Mouse (Mus musculus) embryo, embryonic 11 days (tissue): ENCODE measurements at regions not wholly inside any gene's neighbourhood (a gene's known extent, or its start where the extent isn't known, plus 50 kb on each side); places are given as distances from the start of the nearest gene placed in this dataset.

Experiments used
- DNase-seq: peaks from one replicate; pipeline ENCODE4 v3.0.0-alpha.2; 2015

DNA sequence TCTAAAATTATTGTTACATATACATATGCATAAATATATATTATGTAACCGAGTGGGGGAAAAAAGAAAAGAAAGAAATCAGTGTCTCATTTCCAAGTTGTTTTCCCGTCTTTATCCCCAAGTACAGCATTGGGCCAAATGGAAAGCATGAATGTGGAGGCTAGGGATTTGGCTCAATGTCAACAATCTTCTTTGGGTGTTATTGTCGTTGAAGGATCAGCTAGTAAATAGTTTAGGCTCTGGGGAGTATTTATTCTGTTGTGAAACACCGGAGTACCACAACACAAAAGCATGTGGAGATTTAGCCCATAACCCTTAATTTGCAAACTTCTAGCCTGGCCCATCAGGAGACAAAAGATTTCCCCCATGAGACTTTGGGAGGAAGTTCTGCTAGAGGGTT, 105.8 kb upstream of the Maf start:
- no peak for DNase-seq

DNA sequence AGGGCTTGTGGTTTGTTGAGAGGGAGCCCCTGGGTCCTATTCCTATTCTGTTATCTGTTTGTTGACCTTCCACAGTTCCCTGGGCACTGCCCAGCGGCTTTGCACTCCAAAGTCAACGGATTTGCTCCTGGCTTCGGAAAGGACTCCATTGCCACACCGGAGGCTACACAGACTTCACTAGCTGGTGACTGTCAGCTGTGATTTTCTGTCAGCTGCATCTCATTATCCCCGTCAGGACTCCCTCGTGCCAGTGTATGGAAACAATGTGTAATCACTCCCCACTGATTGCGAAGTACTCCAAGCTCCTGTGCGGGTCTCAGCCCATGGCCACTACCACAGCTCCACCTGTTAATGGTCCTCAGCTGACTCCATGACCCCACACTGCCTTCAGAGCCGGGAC, 99.0 kb upstream of the Maf start:
- peak; percentile 13 for DNase-seq

DNA sequence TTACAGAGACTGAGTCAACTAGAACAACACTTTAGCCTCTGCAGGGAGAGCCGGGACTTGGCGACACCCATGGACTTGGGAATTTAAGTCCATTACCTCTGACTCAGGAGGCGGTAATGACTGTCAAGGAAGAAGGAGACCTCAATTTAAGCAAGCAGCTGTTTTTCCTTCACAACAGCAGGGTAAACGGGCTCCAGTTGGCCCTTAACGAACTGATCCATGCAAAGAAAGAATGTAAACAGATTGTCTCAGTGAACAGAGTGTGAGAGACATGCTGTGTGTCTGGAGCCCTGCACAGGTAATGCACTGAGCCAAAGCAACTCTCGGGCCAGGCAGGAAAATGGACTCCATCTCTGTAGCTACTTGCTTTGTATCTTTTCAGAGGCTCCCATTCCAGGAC, 98.5 kb upstream of the Maf start:
- DNase-seq, result no peak

DNA sequence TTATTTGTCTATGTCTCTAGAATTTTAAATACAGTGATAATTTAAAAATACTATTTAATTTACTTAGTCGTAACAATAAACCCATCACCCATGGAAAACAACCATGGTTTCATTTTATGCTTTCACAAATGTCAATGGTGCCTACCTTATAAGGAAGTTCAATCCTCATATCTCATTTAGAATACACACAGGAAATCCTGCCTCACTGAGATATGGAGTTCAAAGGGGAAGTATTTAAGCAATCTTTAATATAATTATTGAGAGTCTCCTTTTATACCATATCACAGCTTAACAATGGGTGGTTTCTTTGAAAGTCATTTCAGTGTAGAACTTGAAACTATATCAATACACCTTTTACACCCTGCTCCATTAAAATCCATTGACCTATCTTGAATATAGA, 86.0 kb upstream of the Maf start:
- DNase-seq, result no peak

DNA sequence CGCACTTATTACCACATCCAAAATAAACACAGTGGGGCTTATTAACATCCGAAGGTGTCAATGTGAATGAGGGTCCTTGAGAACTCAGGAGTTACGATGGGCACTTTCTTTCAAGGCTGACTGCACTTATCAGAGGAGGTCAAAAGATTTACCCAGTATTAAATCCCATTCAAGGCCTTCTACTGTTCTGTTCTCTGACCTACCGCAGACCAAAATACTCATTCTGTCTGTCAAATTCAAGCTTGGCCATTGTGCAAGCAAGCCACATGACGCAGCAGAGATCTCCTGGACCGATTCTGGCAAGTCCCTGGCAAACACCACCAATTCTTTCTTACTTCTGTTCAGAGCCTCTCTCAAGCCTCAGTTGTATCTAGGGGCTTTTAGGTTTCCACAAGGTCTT, 80.8 kb upstream of the Maf start:
- no peak for DNase-seq

DNA sequence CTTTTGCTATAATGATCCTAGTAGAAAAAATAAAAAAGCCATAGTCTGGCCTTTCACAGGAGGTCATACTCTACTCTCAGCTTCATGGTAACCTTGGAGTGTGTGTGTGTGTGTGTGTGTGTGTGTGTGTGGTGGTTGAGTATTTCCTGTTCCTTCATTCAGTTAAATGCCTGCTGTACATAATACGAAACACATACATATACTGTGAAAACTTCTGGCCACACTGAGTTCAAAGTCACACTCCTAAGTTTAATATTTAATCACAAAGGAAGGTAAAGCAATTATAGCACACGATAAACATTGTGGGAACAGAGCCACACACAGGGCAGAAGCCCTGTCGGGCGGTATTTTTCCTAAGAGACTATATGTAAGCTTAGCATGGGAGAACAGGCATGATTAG, 78.6 kb upstream of the Maf start:
- DNase-seq, result no peak

DNA sequence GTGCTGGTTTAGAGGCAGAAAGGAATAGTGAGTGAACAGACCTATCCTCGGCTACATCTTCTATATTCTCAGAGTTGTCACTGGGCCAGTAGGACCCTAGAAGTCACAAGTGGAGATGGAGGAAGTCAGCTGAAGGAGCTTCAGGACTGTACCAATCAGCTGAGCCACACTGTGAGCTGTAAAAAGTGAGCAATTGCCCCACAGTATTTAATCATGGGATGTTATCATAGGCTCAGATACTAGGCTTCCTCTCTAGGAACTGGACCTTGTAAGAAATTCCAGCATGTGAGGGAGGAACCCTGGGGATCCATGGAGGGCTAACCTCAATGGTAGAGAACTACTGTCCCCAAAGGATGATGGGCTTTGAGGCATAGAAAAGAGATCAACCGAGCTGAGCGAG, 78.2 kb upstream of the Maf start:
- no peak for DNase-seq

DNA sequence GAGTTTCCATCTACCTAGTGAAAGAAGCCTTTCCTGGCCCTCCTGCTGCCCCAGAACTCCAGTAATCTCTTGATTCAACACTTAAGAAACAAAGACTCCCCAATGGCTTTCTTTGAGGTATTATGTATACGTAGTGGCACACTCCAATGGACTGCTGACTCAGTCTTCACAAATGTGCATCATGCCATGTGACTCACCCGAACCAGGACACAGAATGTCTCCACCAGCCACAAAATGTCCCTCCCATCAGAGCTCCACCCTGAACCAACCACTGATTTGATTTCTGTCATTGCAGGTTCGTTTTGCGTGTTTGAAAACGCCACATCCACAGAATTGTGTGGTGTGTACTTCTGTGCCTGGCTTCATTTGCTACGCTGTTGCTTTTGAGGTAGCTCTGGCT, 75.8 kb upstream of the Maf start:
- DNase-seq, result no peak

DNA sequence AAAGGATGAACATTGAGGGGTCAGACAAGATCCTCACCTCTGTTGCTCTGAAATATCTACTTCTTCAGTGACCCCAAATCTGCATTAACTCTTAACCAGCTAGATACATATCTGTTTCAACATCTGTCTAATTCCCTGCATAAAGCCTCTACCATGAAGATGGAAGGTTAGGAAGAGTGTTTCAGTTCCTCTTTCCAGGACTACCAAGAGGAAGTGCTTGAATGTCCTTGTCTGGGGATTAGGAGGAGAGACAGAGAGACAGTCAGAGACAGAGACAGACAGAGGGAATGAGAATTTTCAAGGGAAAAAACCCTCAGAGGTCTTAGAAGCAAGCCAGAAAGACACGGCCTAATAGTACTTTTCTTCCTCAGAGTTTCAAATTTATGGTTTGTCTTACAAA, 70.8 kb upstream of the Maf start:
- no peak for DNase-seq

DNA sequence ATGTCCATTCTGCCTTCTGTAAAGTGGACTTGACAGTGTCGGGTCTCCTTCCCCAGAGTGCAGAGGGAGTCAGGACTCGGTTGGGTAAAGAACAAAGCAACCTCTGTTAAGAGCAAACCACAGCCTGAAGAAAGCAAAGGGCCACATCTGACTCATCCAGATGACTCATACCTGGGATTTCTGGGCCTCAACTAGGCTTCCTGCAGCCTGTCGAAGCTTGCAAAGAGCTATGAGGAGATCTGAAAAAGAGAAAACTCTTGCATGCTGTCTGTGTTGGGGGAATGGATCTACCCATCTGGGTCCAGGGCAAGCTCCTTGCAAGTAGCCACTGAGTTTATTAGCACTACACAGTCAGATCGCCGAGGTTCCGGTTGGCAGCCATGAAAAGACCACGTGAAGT, 63.5 kb upstream of the Maf start:
- no peak for DNase-seq

DNA sequence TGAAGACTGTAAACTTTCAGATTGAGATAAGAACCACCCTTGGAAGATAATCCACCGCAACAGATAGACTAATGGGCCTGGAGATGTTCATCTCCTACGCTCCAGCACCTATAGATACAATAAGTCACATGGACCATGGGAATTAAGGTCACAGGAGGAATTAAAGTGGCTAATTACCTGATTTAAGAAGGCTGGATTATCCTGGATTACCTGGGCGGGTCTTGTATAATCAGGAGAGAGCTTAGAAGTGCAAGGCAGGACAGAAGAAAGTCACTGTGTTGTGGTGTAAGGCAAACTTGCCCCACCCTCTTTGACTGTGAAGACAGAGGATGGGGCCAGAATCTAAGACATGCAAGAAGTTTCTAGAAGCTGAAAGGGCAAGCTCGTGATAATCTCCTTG, 61.0 kb upstream of the Maf start:
- no peak for DNase-seq

DNA sequence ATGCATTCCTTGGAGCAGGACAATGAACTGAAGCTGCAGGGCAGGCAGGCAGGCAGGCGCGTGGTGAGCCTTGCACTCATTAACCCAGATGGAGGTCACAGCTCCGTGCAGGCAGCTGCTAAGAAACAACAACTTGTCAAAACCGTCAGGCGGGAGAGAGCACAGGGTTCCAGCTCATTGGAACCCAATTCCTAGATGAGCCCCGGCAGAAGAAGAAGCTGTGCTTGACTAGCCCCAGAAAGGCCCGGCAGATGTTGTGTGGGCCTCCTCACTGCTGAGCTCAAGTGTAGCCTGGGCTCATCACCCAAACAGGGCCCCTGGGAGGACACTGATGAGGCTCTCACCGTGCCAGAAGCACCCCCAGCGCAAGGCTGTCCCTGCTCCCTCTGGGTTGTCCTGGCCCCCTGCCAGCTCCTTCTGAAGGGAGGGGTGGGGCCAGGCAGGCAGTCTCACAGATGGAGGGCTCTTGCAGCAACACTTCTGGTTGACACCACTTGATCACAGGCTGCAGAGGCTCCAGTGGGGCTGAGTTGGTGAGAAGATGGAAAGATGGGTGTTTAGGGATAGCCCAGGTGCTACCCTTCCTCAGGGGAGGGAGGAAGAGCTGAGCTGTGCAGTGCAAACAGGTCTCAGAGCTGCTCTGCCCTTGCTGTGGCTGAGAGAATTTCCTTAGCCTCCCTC, 58.8 kb upstream of the Maf start:
- peak; percentile 32 for DNase-seq

DNA sequence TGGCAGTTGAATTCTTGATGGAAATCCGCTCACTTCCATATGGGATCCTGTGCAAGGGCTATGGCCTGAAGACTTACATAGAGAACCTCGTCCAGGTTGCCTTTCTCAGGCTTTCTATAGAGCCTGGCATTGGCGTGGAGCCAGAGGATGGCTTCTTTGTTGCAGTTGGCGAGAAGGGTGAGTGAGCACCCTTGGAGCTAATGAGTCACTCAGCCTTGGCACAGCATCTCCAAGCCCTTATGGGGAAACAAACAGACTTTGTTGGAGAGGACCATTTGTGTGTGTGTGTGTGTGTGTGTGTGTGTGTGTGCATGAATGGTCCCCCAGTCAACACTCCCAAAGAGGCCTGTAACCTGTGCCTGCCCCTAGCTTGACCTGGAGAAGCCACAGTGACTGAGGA, 57.0 kb upstream of the Maf start:
- no peak for DNase-seq

DNA sequence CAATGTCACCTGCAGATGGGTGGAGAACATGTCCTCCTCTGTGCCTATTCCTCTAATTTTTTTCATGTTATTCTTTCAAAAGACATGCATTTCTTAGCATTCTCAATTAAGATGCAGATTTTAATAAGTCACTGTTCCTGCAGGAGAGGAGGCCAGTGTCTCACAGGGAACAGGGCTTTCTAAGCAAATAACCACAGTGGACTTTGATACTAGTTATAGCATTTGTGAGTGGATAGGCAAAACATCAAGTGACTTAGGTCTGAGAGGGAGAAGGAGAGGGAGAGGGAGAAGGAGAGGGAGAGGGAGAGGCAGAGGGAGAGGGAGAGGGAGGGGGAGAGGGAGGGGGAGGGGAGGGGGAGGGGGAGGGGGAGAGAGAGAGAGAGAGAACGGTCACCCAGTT, 50.4 kb upstream of the Maf start:
- no peak for DNase-seq
